Mouse (Mus musculus) layer of hippocampus, adult 2 months (tissue): ENCODE data around the gene Khdrbs2. TPM values are rescaled to one million over a fixed set of nuclear protein-coding genes. Genes with fewer than 3 reads are reported as not detected.
A peak's percentile ranks its signal among the peaks of the same experiment; 100 is the strongest.
"Not testable (repeated sequence)": the region's sequence is repeated elsewhere in the genome, so short reads cannot be mapped to it uniquely, and the experiment has no call there.

Source experiments
- DNase-seq, 2 experiments: peaks; one replicate each; pipeline ENCODE4 v3.0.0; 2022; ENCODE audit warnings: low spot score in 2 of 2
- H3K27ac ChIP-seq: fragments of 200-600 bp; 2 replicates; pipeline ENCODE4 v1.8.1; 2022
- H3K4me3 ChIP-seq: fragments of 200-600 bp; 2 replicates; pipeline ENCODE4 v1.8.1; 2022; ENCODE audit warnings: mild to moderate bottlenecking
- CTCF ChIP-seq: fragments of 200-600 bp; conservative IDR thresholded peaks from 2 replicates; pipeline ENCODE4 v1.8.1; 2022; ENCODE audit warnings: antibody characterized with exemption, mild to moderate bottlenecking, moderate library complexity
- total RNA-seq, 2 experiments: library from RNA; stranded (reverse); gene quantifications; 2 replicates each; pipeline ENCODE4 v1.2.3; 2021

The Khdrbs2 gene
- total RNA-seq, 2 experiments from 2014 or later, result 13.7 to 18.2 TPM

DNA sequence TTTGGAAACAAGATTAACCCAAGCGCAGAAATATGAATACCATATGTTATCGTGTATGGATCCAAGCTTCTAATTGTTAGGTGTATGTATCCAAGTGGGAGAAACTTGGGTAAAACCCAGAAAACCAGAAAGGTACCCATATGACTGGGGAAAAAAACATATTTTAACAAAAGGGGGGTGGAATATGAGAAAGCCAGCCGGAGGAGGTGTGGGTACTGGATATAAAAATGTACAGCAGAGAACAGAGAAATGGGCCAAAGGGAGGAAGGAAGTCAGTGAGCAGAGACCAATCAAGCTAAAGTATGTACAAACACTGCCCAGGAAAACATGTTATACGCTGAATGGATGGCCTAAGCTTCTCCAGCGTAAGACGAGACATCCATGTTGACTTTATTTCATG is 330.9 kb downstream of the Khdrbs2 start:
- Histone ChIP-seq H3K27ac (no peak overlapping the region), H3K4me3 (no peak overlapping the region)
- peak in 1 of 2 experiments; percentile 24 for DNase-seq
- no peak for TF ChIP-seq CTCF

DNA sequence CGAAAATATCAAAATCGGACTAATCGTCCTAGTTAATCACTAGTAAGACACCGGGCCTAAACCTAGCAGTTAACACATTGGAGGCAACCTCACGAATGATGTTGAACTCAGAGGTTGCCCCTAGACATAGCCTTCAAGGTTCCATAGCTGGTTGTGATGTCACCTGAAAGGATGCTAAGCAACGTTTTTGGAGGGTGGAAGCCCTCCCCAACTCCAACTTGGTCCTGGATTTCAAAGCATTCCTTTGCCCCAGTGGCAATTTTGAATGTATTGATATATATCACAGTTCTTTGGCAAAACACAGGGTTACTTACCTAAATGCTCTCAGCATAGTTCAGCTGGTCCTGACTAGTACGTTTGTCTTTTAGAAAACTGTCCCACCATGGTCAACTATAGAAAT is 374.7 kb downstream of the Khdrbs2 start, which contains the start of gene Gm5415:
Gm5415 (minus strand) TSS at position 101 of the 400 bp plus-strand sequence.
- not testable (repeated sequence) for H3K27ac ChIP-seq, H3K4me3 ChIP-seq, DNase-seq

DNA sequence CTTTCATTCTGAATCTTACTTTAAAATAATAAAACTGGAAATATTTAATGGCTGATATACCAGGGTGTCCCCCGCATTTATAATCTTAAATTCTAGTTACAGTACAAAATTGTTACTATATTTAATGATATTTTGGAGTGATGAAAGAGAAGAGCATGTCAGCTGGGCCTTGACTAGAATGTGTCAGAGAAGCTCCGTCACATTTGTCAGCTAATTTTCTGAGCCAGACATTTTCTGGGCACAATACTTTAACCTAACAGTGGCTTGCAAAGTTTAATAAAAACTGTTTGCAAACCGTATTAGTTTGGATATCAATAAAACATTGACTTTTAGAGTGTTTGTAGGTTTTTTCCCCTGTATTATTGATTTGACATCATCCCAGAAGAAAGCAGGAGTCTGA is 380.9 kb downstream of the Khdrbs2 start:
- no peak overlapping the region for H3K4me3 ChIP-seq
- TF ChIP-seq CTCF, result no peak
- no peak for DNase-seq
- H3K27ac ChIP-seq, result no peak overlapping the region

DNA sequence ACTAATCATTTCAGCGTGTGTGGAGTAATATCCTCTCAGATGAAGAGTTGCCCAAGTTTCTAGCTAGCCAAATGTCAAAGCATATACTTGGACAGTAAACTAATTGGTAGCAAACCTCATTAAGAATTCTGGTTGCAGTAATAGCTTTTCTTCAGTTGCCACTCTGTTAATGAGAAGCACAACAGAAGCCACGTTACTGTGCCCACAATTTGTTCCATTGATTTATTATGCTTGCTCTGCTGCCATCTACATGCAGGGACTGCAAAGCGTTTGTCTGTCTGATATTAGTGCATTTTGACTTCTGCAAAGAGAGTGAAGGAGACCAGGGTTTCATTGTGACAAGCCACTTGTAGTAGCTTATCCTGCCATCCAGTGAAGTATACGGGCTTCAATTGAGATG is 381.4 kb downstream of the Khdrbs2 start:
- Histone ChIP-seq H3K4me3 (no peak overlapping the region), H3K27ac (no peak overlapping the region)
- TF ChIP-seq CTCF, result peak; percentile 84
- DNase-seq, result peak; percentile 56 to 59

DNA sequence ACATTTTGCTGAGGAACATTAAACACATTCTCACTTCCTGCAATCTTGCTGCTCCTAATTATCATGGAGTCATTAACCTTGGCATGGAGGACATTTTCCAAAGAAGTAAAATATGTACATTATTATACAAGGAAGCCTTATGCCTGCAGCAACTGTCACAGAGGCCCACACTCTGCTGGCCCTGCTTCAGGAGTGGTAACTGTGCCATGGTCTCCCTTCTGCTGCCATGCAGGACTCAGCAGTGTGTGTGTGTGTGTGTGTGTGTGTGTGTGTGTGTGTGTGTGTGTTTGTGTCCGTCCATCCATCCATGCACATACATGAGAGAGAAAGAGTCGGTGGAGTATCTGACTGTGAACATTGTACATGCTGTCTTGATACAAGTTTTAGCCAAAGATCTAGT is 396.4 kb downstream of the Khdrbs2 start:
- no peak overlapping the region for H3K27ac ChIP-seq
- no peak for DNase-seq
- TF ChIP-seq CTCF, result no peak
- H3K4me3 ChIP-seq, result no peak overlapping the region

DNA sequence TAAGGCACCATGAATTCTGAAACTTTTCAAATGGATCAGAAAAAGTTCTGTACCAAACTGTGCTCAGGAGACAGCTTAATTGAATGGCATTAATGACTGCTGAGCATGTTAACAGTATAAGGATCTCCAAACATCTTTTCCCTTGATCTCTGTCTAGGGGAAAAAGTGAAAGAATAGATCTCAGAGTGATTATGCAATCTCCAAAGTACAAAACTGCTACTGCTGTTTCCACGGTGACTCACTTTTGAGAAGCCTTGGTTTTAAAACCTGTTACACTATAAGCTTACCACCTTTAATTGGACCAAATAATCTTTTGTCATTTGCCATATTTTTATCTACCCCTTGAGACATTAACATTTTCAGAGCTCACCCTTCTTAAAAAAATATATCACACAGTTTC is 453.5 kb downstream of the Khdrbs2 start:
- no peak for DNase-seq
- H3K4me3 ChIP-seq, result no peak overlapping the region
- no peak for TF ChIP-seq CTCF
- H3K27ac ChIP-seq, result no peak overlapping the region

DNA sequence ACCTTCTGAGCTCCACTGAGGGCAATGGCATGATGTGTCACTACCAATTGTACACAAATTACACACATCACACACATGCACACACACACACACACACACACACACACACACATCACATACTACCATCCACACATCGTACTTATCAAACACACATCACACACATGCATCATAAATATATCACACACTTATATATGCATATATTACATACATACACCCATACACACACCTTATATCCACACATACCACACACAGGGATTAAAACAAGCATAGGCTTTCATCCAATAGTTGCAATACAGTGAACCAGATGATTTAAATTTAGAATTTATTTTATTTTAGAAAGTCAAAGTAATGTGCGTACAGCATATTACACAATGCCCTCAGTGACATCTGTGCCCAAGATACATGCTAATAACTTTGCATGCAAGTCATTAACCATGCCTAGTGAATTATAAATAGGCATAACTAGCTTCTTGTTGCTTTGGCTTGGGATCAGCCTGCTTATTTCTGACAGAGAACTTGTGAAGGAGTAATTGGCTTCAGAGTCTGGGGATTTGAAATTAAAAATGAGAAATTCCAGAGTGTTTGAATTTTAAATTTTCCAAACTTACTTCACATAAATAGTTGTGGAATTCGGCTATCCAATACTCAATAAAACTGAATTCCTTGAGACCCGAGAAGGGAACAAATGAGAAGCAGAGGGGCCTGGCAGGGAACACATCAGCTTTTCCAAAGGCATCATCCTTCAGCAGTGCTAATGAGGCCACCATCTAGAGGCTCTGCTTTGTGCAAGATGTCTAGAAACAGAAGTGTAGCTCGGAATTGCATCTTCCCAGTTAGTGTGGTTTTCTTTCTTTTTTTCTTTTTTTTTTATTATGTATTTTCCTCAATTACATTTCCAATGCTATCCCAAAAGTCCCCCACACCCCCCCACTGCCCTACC is 460.2 kb downstream of the Khdrbs2 start:
- H3K27ac ChIP-seq, result peak overlapping the region; percentile 54; the same call in 1 of the 2 replicates
- peak; percentile 25 to 41 for DNase-seq
- no peak overlapping the region for H3K4me3 ChIP-seq
- no peak for TF ChIP-seq CTCF

DNA sequence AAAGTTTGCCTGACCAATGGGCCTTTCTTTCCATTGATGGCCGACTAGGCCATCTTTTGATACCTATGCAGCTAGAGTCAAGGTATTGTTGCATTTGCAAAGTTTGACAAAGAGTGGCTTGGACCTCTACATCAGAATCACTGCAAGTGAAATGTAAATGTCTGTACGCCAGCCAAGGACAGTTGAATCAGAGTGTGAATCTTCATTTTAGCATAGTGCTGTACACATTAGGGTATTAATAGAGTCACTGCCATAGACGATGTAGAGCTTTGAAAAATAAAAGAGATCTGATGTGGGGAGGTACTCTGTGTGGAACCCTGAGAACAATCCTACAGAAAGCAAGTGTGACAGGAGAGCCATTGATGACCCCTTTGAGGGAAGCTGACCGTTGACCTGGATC is 460.9 kb downstream of the Khdrbs2 start:
- Histone ChIP-seq H3K4me3 (no peak overlapping the region), H3K27ac (peak overlapping the region; percentile 15; the same call in 1 of the 2 replicates)
- no peak for DNase-seq
- TF ChIP-seq CTCF, result no peak

DNA sequence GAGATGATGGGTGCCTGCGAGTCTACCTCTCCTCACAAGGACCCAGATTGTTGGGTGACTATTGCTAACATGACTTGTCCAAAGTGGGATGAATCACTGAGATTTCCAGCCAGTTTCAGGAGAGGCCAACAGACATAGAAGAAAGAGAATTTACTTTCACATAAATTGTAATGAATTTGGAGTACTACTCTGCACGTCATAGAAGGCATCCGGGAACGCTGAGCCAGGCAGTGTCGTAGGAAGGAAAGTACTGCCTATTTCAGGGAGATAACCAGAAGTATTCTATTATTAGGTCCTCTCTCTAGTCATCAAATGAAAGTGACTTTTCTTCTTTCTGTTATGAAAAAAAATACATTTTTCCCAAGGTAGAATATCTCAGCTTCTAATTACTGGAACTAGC is 466.6 kb downstream of the Khdrbs2 start:
- TF ChIP-seq CTCF, result no peak
- Histone ChIP-seq H3K4me3 (no peak overlapping the region), H3K27ac (no peak overlapping the region)
- DNase-seq, result no peak

DNA sequence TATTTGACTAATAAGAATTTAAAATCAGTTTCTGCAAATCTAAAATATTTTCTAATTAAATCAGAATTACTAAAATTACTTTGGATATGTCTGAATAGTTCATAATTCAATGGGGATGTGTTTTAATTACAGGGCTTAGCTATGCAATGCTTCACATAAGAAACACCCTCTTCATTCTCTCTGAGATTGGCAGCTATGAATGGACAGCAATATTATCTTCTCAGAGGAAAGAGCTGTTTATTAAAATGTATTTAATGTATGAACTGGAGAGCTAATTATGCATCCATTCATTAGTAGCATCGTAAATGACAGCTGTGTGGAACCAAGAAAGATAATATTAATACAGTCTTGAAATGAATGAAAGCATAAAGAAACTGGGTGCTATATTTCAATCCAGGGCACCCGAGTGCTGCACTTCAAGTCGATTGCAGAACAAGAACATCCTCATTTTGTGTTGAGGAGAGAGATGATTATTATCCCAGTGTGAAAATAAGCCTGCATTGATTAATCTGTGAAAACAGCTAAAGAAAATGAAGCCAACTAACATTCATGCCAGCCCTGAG is 477.2 kb downstream of the Khdrbs2 start:
- no peak for DNase-seq
- Histone ChIP-seq H3K27ac (0 out of 2 replicates have a peak overlapping the region, but pooled peaks have one; percentile 40), H3K4me3 (no peak overlapping the region)
- no peak for TF ChIP-seq CTCF

DNA sequence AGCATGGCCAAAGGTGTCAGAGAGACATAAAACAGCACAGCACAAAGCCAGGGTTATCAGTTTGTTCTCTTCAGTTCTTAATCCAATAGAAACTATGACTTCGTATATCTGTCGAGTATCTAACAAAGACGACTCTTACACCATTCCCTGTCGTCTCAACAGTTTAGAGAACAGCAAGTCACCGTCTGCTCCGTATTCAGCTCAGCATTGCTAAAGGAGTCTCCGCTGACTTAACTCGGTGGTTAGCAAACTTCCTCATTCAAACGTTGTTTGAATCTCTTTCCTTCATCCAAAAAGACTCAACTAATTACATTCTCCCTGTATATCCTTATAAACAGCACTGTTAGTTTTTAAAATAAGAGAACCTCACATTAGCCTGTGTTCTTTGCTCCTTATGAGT is 521.3 kb downstream of the Khdrbs2 start:
- no peak for DNase-seq
- TF ChIP-seq CTCF, result no peak
- no peak overlapping the region for H3K27ac ChIP-seq
- no peak overlapping the region for H3K4me3 ChIP-seq

DNA sequence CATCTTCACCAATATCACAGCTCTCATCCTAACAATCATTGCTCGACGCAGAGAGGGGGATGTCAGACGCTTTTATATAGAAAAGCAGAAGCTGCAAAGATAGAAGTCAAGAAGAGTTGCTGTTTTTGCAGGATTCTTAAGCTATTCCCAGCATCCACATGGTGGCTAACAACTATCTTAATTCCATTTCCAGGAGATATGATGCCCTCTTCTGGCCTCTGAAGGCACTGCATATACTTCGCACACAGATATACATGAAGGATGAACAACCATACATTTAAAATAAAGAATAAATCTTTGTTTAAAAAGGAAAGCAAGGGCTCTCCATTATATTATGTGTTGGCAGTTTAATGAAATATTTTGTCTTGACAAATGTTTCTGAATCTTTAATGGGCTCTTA is 527.6 kb downstream of the Khdrbs2 start:
- peak overlapping the region; percentile 43 for H3K27ac ChIP-seq
- TF ChIP-seq CTCF, result peak; percentile 49
- DNase-seq, result no peak
- no peak overlapping the region for H3K4me3 ChIP-seq

DNA sequence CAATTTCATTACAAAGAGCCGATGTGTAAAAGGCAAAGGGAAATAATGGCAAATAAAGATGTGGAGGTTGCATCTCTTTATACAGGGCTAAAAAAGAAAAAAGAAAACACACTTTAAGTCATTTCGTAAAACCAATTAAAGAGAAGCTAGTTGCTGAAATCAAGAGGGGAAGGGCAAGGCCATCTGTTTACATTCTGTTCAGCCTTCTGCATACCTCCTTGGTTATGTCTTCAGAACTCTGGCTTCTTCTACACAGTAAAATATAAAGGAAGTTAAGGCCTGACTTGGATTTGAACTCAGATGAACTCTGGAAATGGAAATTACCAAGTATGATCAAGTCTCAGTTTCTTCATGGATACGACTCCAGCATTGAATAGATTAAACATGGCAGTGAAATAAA is 528.8 kb downstream of the Khdrbs2 start:
- Histone ChIP-seq H3K4me3 (no peak overlapping the region), H3K27ac (peak overlapping the region; percentile 61; the same call in 1 of the 2 replicates)
- DNase-seq, result peak; percentile 20 to 47
- TF ChIP-seq CTCF, result no peak
